Mouse (Mus musculus) forebrain, embryonic 15.5 days (tissue): ENCODE measurements around the gene Zxdc. TPM values are rescaled to one million over a fixed set of nuclear protein-coding genes. Genes with fewer than 3 reads are reported as not detected.

Source experiments
- ATAC-seq: fragments of 200-750 bp; cut with Nextera tagmentation; replicated peaks from 2 replicates; pipeline ENCODE4 v1.8.0; 2017; ENCODE audit warnings: mild to moderate bottlenecking, moderate TSS enrichment, moderate library complexity
- H3K27ac ChIP-seq: fragments of 300-500 bp; sonication (generic); replicated peaks from 2 replicates; pipeline ENCODE4 v1.5.1; 2015; ENCODE audit warnings: mild to moderate bottlenecking, inconsistent platforms
- H3K27me3 ChIP-seq: fragments of 300-500 bp; sonication (generic); 2 replicates; pipeline ENCODE4 v1.6.1; 2015; ENCODE audit warnings: inconsistent platforms
- H3K36me3 ChIP-seq: fragments of 300-500 bp; sonication (generic); 2 replicates; pipeline ENCODE4 v1.6.1; 2015; ENCODE audit warnings: mild to moderate bottlenecking, inconsistent platforms
- H3K4me1 ChIP-seq: fragments of 300-500 bp; sonication (generic); 2 replicates; pipeline ENCODE4 v1.6.1; 2015; ENCODE audit warnings: inconsistent platforms
- H3K4me2 ChIP-seq: fragments of 300-500 bp; sonication (generic); replicated peaks from 2 replicates; pipeline ENCODE4 v1.6.1; 2015; ENCODE audit warnings: mild to moderate bottlenecking, inconsistent platforms
- H3K4me3 ChIP-seq: fragments of 300-500 bp; sonication (generic); 2 replicates; pipeline ENCODE4 v1.5.1; 2015; ENCODE audit warnings: mild to moderate bottlenecking, inconsistent platforms
- H3K9ac ChIP-seq: fragments of 300-500 bp; sonication (generic); replicated peaks from 2 replicates; pipeline ENCODE4 v1.6.1; 2015; ENCODE audit warnings: mild to moderate bottlenecking, inconsistent platforms
- H3K9me3 ChIP-seq: fragments of 300-500 bp; sonication (generic); 2 replicates; pipeline ENCODE4 v1.6.1; 2016; ENCODE audit warnings: inconsistent platforms
- WGBS: fragments of 180-500 bp; shearing (Covaris S2); methylation state at CpG from one replicate; pipeline ENCODE4 v1.1.7; 2015; ENCODE audit warnings: mixed read lengths; 5-methylcytosine and 5-hydroxymethylcytosine counted together
- polyA plus RNA-seq: library from polyadenylated mRNA; unstranded; fragments of >200 nt; fragmentation: Nextera tagmentation; extraction: Ambion mirVana; gene quantifications from 2 replicates; pipeline ENCODE4 v1.2.1, GENCODE M21; 2015

The Zxdc gene
- polyA plus RNA-seq: 12.3 and 12.4 TPM in 2 replicates

DNA sequence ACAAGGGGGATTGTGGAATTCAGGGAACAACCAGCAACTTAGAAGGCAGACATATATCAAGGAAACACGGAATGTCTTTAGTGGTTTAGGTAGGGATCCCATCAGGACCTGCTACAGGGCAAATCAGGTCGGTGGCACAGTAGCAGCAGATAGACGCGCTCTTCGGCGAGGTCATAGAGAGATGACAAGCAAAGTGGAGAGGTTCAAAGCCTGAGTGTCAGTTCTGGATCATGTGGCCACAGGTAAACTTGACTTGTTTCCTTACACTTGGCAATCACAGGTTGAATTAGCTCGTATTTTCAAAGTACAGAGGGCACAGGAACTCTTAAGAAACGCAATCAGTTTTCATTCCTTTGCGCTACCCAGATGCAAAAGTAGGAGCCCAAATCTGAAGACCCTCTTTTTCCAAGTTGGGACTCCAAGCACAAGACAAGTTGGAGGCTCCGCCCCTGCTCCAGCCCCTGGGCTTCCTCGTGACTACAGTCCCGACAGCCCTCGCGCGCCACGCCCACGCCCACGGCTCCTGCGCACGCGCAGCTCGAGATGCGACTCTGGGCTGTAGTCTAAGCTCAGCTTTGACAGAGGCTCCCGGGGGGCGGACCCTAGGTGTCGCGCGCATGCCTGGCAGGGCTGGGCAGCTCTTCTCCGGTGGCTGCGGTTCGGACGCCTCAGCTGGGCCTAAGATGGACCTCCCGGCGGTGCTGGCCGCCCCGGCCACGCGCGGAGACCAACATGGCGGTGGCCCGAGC, at the start of gene Zxdc:
TSS of gene Zxdc (plus strand) at position 517 of the 749 bp plus-strand sequence.
- peak within 1 kb of the TSS; percentile 79 for H3K27ac ChIP-seq
- no peaks in the 10 kb centered on the region for H3K9me3 ChIP-seq
- H3K4me2 ChIP-seq: peak within 1 kb of the TSS; percentile 93
- peak within 1 kb of the TSS; percentile 74 for H3K9ac ChIP-seq
- H3K27me3 ChIP-seq: no peaks in the 10 kb centered on the region
- WGBS: 6% methylated on average over 41 of the region's 41 CpGs
- H3K4me3 ChIP-seq: peak within 1 kb of the TSS; percentile 68
- peaks cover 28% of the 10 kb centered on the region for H3K4me1 ChIP-seq
- peaks cover 16% of the 10 kb centered on the region for H3K36me3 ChIP-seq
- ATAC-seq: peak; percentile 98

DNA sequence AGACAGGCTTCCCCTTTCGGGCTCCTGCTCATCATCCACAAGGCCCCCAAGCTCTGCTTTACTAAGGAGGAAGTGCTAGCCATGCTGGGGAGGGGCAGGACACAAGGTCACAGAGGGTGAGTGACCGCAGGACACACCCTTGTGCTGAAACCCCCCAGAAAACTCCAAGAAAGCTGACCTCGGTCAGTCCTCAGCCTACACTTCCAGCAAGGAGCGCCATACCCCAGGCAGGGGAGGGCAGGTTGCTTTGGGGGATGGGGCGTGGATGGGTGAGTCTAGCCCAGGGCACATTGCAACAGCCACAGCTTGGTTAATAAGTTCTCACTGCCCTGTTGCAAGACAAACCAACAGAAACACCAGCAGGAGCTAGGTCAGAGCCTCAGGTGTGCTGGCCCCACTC, 48.9 kb upstream of the Zxdc start:
- H3K27me3 ChIP-seq: no peaks in the 10 kb centered on the region
- H3K9ac ChIP-seq: no peak overlapping the region
- H3K4me2 ChIP-seq: no peak overlapping the region
- H3K4me3 ChIP-seq: no peak overlapping the region
- H3K9me3 ChIP-seq: no peaks in the 10 kb centered on the region
- no peak overlapping the region for H3K27ac ChIP-seq
- no peak for ATAC-seq
- H3K4me1 ChIP-seq: no peaks in the 10 kb centered on the region
- no peaks in the 10 kb centered on the region for H3K36me3 ChIP-seq
- WGBS: 85% methylated on average over 5 of the region's 5 CpGs

DNA sequence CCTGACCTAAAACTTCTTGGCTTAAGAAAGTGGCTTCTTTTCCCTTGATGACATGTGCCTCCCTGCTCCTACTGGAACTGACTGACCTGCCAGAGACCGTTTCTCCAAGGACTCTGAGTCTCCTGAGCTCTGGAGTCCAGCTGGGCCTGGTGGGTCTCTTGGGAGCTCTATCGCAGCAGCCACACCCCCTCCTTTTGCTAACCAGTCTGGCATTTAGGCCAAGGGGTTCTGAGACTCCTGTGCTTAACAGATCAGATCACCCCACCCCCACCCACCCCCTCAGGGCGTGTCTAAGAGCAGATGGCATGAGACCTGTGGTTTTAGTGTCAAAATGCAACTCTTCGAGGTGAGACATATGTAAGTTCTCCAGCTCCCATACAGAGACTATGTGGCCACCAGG, 47.5 kb upstream of the Zxdc start:
- H3K9ac ChIP-seq: no peak overlapping the region
- H3K36me3 ChIP-seq: no peaks in the 10 kb centered on the region
- H3K4me2 ChIP-seq: no peak overlapping the region
- H3K27me3 ChIP-seq: no peaks in the 10 kb centered on the region
- H3K4me3 ChIP-seq: no peak overlapping the region
- no peak overlapping the region for H3K27ac ChIP-seq
- no peak for ATAC-seq
- H3K4me1 ChIP-seq: no peaks in the 10 kb centered on the region
- H3K9me3 ChIP-seq: no peaks in the 10 kb centered on the region
- WGBS: 51% methylated on average over 4 of the region's 4 CpGs

DNA sequence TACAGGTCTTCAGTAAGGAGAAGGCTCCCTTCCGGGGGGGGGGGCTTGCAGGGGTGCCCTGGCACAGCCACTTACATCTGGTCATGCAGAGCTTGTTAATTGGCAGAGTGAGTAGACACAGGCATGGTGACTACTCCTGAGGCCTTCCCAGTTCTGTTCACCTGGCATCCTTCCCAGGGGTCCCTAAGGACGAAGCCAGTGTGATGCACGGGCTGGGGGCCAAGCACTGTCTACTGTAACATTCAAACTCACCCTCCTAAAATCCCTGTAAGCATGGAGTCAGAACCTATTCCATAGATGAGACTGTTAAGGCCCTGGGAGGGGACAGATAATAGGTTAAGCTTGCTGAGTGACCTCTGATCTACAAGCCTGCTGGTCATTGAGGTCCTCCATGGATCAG, 45.3 kb upstream of the Zxdc start:
- no peaks in the 10 kb centered on the region for H3K36me3 ChIP-seq
- 47% methylated on average over 3 of the region's 3 CpGs for WGBS
- H3K9ac ChIP-seq: no peak overlapping the region
- H3K27me3 ChIP-seq: no peaks in the 10 kb centered on the region
- no peak overlapping the region for H3K27ac ChIP-seq
- no peak for ATAC-seq
- H3K4me1 ChIP-seq: no peaks in the 10 kb centered on the region
- H3K4me3 ChIP-seq: no peak overlapping the region
- no peak overlapping the region for H3K4me2 ChIP-seq
- H3K9me3 ChIP-seq: no peaks in the 10 kb centered on the region

DNA sequence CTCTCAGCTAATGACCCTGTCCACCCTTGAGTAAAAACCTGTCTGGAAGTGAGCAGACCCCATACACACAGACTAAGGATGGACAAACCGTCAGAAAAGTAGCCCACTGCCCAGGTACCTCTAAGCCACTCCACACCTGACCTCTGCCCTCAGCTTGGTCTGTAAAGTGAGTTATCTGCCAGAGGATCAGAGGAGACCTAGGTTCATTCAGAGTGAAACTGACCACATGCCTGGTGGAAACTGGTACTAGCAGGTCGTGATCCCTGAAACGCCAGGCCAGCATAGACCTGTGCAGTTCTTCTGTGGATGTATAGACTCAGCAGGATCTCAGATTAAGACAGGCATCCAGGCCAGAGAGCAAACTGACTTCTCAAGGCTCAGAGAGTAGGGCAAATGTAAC, 44.8 kb upstream of the Zxdc start:
- no peaks in the 10 kb centered on the region for H3K36me3 ChIP-seq
- H3K9me3 ChIP-seq: no peaks in the 10 kb centered on the region
- peaks cover 1% of the 10 kb centered on the region; the same call in 1 of the 2 replicates for H3K4me1 ChIP-seq
- WGBS: 65% methylated on average over 3 of the region's 3 CpGs
- no peak overlapping the region for H3K9ac ChIP-seq
- no peaks in the 10 kb centered on the region for H3K27me3 ChIP-seq
- H3K27ac ChIP-seq: no peak overlapping the region
- H3K4me2 ChIP-seq: no peak overlapping the region
- ATAC-seq: no peak
- no peak overlapping the region for H3K4me3 ChIP-seq

DNA sequence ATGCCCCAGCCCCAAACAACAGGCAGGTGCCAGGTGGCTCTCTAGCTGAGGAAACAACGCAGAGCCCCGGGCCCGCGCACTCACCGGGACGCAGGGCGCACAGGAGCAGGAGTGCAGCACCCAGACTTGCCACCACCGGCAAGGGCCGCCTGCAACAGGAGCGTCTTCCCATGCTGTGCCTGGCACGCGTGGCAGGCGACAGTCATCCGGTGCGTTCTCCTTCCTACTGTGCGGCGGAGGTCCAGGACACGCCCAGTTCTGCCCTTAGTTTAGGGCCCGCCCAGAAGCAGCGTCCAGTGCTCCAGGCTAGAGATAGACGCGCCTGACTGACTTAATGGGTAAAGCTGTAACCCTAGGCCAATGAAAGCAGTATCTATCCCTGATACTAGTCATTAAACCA, 44.3 kb upstream of the Zxdc start, which contains the start of gene Chst13:
TSS of gene Chst13 (minus strand) at position 195 of the 400 bp plus-strand sequence.
- H3K4me1 ChIP-seq: peaks cover 6% of the 10 kb centered on the region
- H3K4me3 ChIP-seq: no peak within 1 kb of the TSS
- H3K9ac ChIP-seq: no peak within 1 kb of the TSS
- H3K27me3 ChIP-seq: no peaks in the 10 kb centered on the region
- no peak for ATAC-seq
- H3K9me3 ChIP-seq: no peaks in the 10 kb centered on the region
- peak within 1 kb of the TSS; percentile 12; the same call in 1 of the 2 replicates for H3K4me2 ChIP-seq
- H3K27ac ChIP-seq: no peak within 1 kb of the TSS
- no peaks in the 10 kb centered on the region for H3K36me3 ChIP-seq
- WGBS: 7% methylated on average over 22 of the region's 22 CpGs

DNA sequence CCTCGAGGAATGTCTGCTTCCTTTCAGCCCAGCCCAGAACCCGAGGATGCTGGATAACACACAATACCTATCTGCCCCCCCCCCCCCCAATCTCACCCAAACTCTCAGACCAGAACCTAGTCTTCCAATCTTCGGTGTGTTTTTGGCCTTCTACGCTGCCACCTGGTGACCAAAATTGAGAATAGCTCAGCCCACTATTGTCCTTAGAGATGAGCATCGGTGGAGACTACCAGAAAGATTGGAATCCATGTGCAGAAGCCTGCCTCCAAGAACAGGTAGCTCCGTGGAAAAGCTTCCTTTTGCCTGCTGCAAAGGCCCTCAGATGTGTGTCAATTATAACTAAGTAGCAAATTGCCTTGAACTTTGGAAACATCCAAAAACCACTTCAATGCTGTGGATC, 41.6 kb upstream of the Zxdc start:
- Histone ChIP-seq H3K4me1 (peaks cover 9% of the 10 kb centered on the region), H3K4me3 (no peak overlapping the region), H3K27me3 (no peaks in the 10 kb centered on the region), H3K27ac (no peak overlapping the region), H3K9me3 (no peaks in the 10 kb centered on the region), H3K36me3 (no peaks in the 10 kb centered on the region), H3K4me2 (no peak overlapping the region), H3K9ac (no peak overlapping the region)
- no peak for ATAC-seq
- WGBS: 28% methylated on average over 6 of the region's 6 CpGs

DNA sequence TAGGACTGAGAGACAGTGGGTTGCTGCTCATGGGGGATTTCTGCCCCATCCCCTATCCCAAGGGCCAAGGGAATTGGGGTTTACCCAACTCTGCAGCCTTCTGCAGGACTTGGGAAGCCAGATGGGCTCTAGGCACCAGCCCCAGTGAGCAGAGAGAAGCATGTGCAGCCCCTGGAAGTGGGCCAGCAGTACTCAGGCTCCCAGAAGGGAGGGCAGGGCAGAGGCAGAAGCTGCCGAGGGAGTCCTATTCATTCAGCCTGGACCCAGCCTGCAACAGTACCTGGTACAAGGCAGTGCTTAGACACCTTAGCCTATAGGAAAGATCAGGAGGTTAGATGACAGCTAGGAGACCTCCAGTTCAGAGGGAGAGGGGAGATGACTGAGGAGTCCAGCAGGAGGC, 39.3 kb upstream of the Zxdc start:
- Histone ChIP-seq H3K4me1 (peaks cover 9% of the 10 kb centered on the region), H3K9me3 (no peaks in the 10 kb centered on the region), H3K36me3 (no peaks in the 10 kb centered on the region), H3K27me3 (no peaks in the 10 kb centered on the region), H3K9ac (no peak overlapping the region), H3K4me2 (no peak overlapping the region), H3K27ac (0 out of 2 replicates have a peak overlapping the region, but pooled peaks have one; percentile 31), H3K4me3 (no peak overlapping the region)
- ATAC-seq: peak; percentile 92
- WGBS: 0% methylated on average over 1 of the region's 1 CpGs

DNA sequence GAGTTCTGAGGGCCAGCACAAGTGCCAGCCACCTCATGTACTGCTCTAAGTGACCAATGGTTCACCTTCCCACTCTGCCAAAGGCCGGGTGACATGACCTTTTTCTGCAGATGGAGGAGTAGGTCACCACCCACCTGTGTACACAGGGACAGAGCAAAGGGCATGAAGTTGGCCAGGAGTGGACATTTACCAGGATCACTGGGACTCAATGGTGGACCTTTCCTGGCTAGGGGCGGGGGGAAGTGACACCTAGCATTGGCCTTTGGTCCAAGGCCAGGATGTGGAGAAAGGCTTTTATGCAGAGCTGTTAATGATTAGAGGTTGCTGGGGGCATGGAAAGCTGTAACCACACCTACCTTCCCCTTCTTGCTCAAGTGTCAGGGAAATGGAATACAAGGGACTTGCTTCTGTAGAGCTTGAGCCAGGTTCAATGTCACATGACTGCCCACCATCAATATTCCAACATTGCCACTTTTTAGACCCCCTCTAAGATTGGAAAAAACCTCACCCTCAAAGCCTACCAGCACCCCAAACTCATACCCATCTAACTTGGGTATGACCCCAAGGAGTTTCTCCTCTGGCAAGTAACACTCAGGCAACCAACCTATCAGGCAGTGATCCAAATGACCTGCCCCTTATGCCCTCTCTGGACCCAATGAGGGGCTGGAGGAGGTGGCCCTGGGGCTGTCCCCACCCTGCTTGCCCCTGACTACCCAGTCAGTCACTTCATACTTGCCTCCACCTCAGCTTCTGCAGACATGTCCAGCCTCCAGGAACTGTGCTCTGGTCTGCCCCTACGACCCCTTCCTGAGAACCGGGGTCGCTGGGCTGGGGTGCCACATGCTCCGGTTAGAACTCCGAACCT, 36.5 kb upstream of the Zxdc start, which contains the start of gene Uroc1:
TSS of gene Uroc1 (plus strand) at position 724 of the 865 bp plus-strand sequence.
- 81% methylated on average over 7 of the region's 7 CpGs for WGBS
- H3K9ac ChIP-seq: no peak within 1 kb of the TSS
- H3K4me3 ChIP-seq: no peak within 1 kb of the TSS
- ATAC-seq: no peak
- no peak within 1 kb of the TSS for H3K4me2 ChIP-seq
- H3K4me1 ChIP-seq: peaks cover 9% of the 10 kb centered on the region
- no peak within 1 kb of the TSS for H3K27ac ChIP-seq
- H3K9me3 ChIP-seq: no peaks in the 10 kb centered on the region
- no peaks in the 10 kb centered on the region for H3K36me3 ChIP-seq
- H3K27me3 ChIP-seq: no peaks in the 10 kb centered on the region

DNA sequence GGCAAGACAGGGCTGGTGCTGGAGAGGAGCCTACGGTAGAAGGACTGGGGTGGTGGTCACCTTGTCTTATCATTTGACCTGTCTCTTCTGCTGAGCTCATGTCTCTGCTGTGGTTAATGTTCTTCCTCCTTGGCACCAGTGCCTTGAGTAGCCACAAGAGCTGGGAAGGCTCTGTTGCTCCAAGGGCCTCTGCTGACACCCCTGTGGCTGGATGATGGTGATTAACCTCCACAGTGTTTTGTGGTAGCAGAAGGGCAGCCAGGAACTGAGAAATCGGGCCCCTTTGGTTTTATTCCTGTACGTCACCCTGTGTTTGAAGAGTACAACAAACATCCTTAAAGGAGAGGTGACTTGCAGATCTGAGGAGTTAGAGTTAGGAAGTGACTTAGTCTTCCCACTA, 35.0 kb upstream of the Zxdc start:
- no peak overlapping the region for H3K9ac ChIP-seq
- 83% methylated on average over 3 of the region's 3 CpGs for WGBS
- H3K4me3 ChIP-seq: no peak overlapping the region
- H3K4me1 ChIP-seq: peaks cover 9% of the 10 kb centered on the region
- H3K27ac ChIP-seq: no peak overlapping the region
- H3K4me2 ChIP-seq: no peak overlapping the region
- no peaks in the 10 kb centered on the region for H3K9me3 ChIP-seq
- no peaks in the 10 kb centered on the region for H3K36me3 ChIP-seq
- no peaks in the 10 kb centered on the region for H3K27me3 ChIP-seq
- no peak for ATAC-seq

DNA sequence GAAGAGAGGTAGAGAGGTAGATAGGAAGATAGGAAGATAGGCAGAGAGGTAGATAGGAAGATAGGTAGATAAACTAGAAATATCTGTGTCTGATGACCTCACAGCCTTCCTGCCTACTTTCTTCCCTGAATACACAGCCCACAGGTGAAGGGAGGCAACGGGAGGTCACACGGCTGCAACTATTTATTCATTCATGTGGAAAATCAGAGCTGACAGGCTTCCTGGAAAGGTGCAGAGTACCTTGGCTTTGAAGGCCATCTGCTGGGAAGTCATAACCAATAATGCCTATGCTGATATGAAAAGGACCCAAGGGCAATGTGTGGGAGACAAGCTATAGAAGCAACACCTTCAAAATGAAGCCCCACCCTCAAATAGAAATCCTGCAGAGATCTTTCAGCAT, 26.9 kb upstream of the Zxdc start:
- no peak overlapping the region for H3K9ac ChIP-seq
- H3K4me3 ChIP-seq: no peak overlapping the region
- no peak overlapping the region for H3K27ac ChIP-seq
- ATAC-seq: no peak
- no peak overlapping the region for H3K4me2 ChIP-seq
- WGBS: 61% methylated on average over 2 of the region's 2 CpGs
- no peaks in the 10 kb centered on the region for H3K36me3 ChIP-seq
- H3K27me3 ChIP-seq: no peaks in the 10 kb centered on the region
- no peaks in the 10 kb centered on the region for H3K9me3 ChIP-seq
- no peaks in the 10 kb centered on the region for H3K4me1 ChIP-seq

DNA sequence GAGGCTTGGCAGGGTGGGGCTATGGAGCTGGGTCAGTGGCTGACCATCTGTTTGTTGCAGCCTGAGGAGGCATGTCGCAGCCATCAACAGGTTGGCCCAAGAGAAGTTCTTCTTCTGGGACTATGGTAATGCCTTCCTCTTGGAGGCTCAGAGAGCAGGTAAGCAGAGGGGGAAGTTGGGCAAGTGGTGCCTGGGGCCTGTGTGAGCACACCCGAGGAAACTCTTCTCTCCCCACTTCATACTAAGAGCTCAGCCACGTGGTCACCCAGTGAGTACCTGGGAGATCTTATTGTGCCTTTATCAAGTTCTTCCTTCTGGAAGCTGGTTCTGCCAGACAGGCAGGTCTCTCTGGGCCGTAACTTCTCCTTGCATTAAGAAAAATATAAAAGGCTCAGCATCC, 22.1 kb upstream of the Zxdc start:
- ATAC-seq: no peak
- no peaks in the 10 kb centered on the region for H3K27me3 ChIP-seq
- no peak overlapping the region for H3K27ac ChIP-seq
- no peaks in the 10 kb centered on the region for H3K4me1 ChIP-seq
- no peak overlapping the region for H3K4me3 ChIP-seq
- no peaks in the 10 kb centered on the region for H3K36me3 ChIP-seq
- H3K4me2 ChIP-seq: no peak overlapping the region
- H3K9me3 ChIP-seq: no peaks in the 10 kb centered on the region
- WGBS: 87% methylated on average over 4 of the region's 4 CpGs
- H3K9ac ChIP-seq: no peak overlapping the region
